19 mouse cellular contexts compared by ENCODE assay signal in genomic region chr9:57543951-57544350, GRCm38 (mm10). TPM values are rescaled to one million over a fixed set of nuclear protein-coding genes. Genes with fewer than 3 reads are reported as not detected.
"Had no signal": no experiment of that assay in that cellular context is flagged by ENCODE, and none has a peak within 500 bp of the region (broad histone marks: within the 10 kb centered on the region; RNA-seq: fewer than 3 reads in every experiment).

No protein-coding gene starts in this region.

- H3K9ac ChIP-seq: lung, embryonic 14.5 days; midbrain, embryonic 12.5 days; neural tube, embryonic 13.5 days; neural tube, embryonic 15.5 days had no signal

- H3K4me3 ChIP-seq: midbrain, embryonic 10.5 days; midbrain, embryonic 12.5 days; myocyte; neural tube, embryonic 13.5 days; neural tube, embryonic 15.5 days had no signal

- H3K9me3 ChIP-seq: midbrain, embryonic 10.5 days; midbrain, embryonic 12.5 days; neural tube, embryonic 13.5 days; neural tube, embryonic 15.5 days had no signal

- H3K27ac ChIP-seq: midbrain, embryonic 10.5 days; midbrain, embryonic 12.5 days; neural tube, embryonic 13.5 days; neural tube, embryonic 15.5 days had no signal

- H3K4me2 ChIP-seq: lung, embryonic 14.5 days; midbrain, embryonic 12.5 days; neural tube, embryonic 13.5 days; neural tube, embryonic 15.5 days had no signal

- H3K27me3 ChIP-seq: midbrain, embryonic 12.5 days; neural tube, embryonic 13.5 days; neural tube, embryonic 15.5 days had no signal

- DNase-seq: lung, adult 18-20 months; lung, embryonic 14.5 days; lung, postnatal 10 days; lung, postnatal 4 days; midbrain, embryonic 14.5 days; retina, postnatal 1 day; right cerebral cortex, postnatal 14 days; right cerebral cortex, postnatal 4 days; spleen, adult 18-20 months; thymus, adult 2 months; thymus, postnatal 25 days; thymus, postnatal 4 days had no signal

RNA-seq across cellular contexts. Expression of gene Rpp25, which starts 40.1 kb away (rescaled TPM):
- total RNA-seq: megakaryocyte, adult 5-6 weeks; megakaryocyte-erythroid progenitor cell, adult 5-6 weeks had no signal
